10 mouse cellular contexts compared by ENCODE assay signal in genomic region chr1:84621308-84621707, GRCm38 (mm10).
DNase-seq lines count a peak whose midpoint lies in the region; ATAC-seq and TF ChIP-seq lines count a peak whose summit lies in the region.
"Had no signal": no experiment of that assay in that cellular context is flagged by ENCODE, and none has a peak within 500 bp of the region (broad histone marks: within the 10 kb centered on the region; RNA-seq: fewer than 3 reads in every experiment).

No protein-coding gene starts in this region.

- no peaks in the 10 kb centered on the region for H3K27me3 ChIP-seq in kidney, embryonic 14.5 days (ENCODE audit: control insufficient read depth, insufficient read depth, low read length)
- no peaks in the 10 kb centered on the region for H3K27me3 ChIP-seq in hindbrain, embryonic 15.5 days
- H3K27me3 ChIP-seq in midbrain, embryonic 14.5 days (ENCODE audit: control insufficient read depth, insufficient read depth, low read length), result no peaks in the 10 kb centered on the region
- H3K27me3 ChIP-seq in stomach, postnatal 0 days (ENCODE audit: control insufficient read depth, insufficient read depth, low read length), result no peaks in the 10 kb centered on the region
- no peaks in the 10 kb centered on the region for H3K27me3 ChIP-seq in thymus, adult 2 months (ENCODE audit: control insufficient read depth, insufficient read depth, low read length)
- H3K27me3 ChIP-seq: limb, embryonic 15.5 days; stomach, embryonic 15.5 days had no signal

- H3K4me3 ChIP-seq in kidney, embryonic 14.5 days (ENCODE audit: low read length), result no peak overlapping the region
- H3K4me3 ChIP-seq in hindbrain, embryonic 15.5 days, result no peak overlapping the region
- no peak overlapping the region for H3K4me3 ChIP-seq in midbrain, embryonic 14.5 days (replicated peaks; ENCODE audit: low read depth, low read length)
- no peak overlapping the region for H3K4me3 ChIP-seq in stomach, postnatal 0 days (ENCODE audit: low read depth, low read length)
- H3K4me3 ChIP-seq in thymus, adult 2 months (ENCODE audit: control insufficient read depth, insufficient read depth, low read length), result no peak overlapping the region
- H3K4me3 ChIP-seq: limb, embryonic 15.5 days; stomach, embryonic 15.5 days had no signal

- H3K36me3 ChIP-seq in kidney, embryonic 14.5 days (ENCODE audit: control insufficient read depth, insufficient read depth, low read length), result no peaks in the 10 kb centered on the region
- no peaks in the 10 kb centered on the region for H3K36me3 ChIP-seq in hindbrain, embryonic 15.5 days
- H3K36me3 ChIP-seq in midbrain, embryonic 14.5 days (ENCODE audit: control insufficient read depth, insufficient read depth, low read length), result no peaks in the 10 kb centered on the region
- no peaks in the 10 kb centered on the region for H3K36me3 ChIP-seq in stomach, postnatal 0 days (ENCODE audit: control insufficient read depth, insufficient read depth, low read length)
- no peaks in the 10 kb centered on the region for H3K36me3 ChIP-seq in thymus, adult 2 months (ENCODE audit: control insufficient read depth, insufficient read depth, low read length)
- H3K36me3 ChIP-seq: limb, embryonic 15.5 days; stomach, embryonic 15.5 days had no signal

- H3K4me2 ChIP-seq in kidney, embryonic 14.5 days (replicated peaks; ENCODE audit: low read depth, low read length), result no peak overlapping the region
- H3K4me2 ChIP-seq in hindbrain, embryonic 15.5 days, result peak overlapping the region; percentile 4; the same call in 1 of the 2 replicates
- 0 out of 2 replicates have a peak overlapping the region, but pooled peaks have one; percentile 13 for H3K4me2 ChIP-seq in midbrain, embryonic 14.5 days (ENCODE audit: low read length)
- no peak overlapping the region for H3K4me2 ChIP-seq in stomach, postnatal 0 days (replicated peaks; ENCODE audit: low read depth)
- H3K4me2 ChIP-seq: limb, embryonic 15.5 days; stomach, embryonic 15.5 days had no signal

- H3K27ac ChIP-seq in kidney, embryonic 14.5 days (ENCODE audit: low read depth, low read length), result no peak overlapping the region
- peak overlapping the region; percentile 79 for H3K27ac ChIP-seq in hindbrain, embryonic 15.5 days (replicated peaks)
- peak overlapping the region; percentile 74 for H3K27ac ChIP-seq in midbrain, embryonic 14.5 days (replicated peaks; ENCODE audit: low read depth, low read length)
- no peak overlapping the region for H3K27ac ChIP-seq in stomach, postnatal 0 days (replicated peaks)
- no peak overlapping the region for H3K27ac ChIP-seq in thymus, adult 2 months (ENCODE audit: control insufficient read depth, insufficient read depth, low read length)
- H3K27ac ChIP-seq: limb, embryonic 15.5 days; stomach, embryonic 15.5 days had no signal

- WGBS in kidney, embryonic 14.5 days, result 55% methylated on average over 3 of the region's 3 CpGs
- WGBS in hindbrain, embryonic 15.5 days, result 18% methylated on average over 3 of the region's 3 CpGs
- WGBS in midbrain, embryonic 14.5 days, result 10% methylated on average over 3 of the region's 3 CpGs
- WGBS in stomach, postnatal 0 days, result 63% methylated on average over 3 of the region's 3 CpGs
- 96% methylated on average over 3 of the region's 3 CpGs for WGBS in thymus, adult 2 months

- no peaks in the 10 kb centered on the region for H3K9me3 ChIP-seq in kidney, embryonic 14.5 days (ENCODE audit: control insufficient read depth, low read length)
- H3K9me3 ChIP-seq in hindbrain, embryonic 15.5 days, result no peaks in the 10 kb centered on the region
- no peaks in the 10 kb centered on the region for H3K9me3 ChIP-seq in midbrain, embryonic 14.5 days (ENCODE audit: control insufficient read depth, low read length)
- H3K9me3 ChIP-seq in stomach, postnatal 0 days (ENCODE audit: control insufficient read depth, low read length), result no peaks in the 10 kb centered on the region
- H3K9me3 ChIP-seq: limb, embryonic 15.5 days; stomach, embryonic 15.5 days had no signal

- no peak for TF ChIP-seq POLR2A in thymus, adult 2 months (IDR thresholded peaks at IDR 0.05; ENCODE audit: control insufficient read depth, extremely low read depth, insufficient read depth, low read length, poor library complexity)

- TF ChIP-seq EP300 in stomach, postnatal 0 days (optimal IDR thresholded peaks at IDR 0.05), result no peak

- TF ChIP-seq CTCF in stomach, postnatal 0 days (IDR thresholded peaks at IDR 0.05; ENCODE audit: low read depth), result no peak
- no peak for TF ChIP-seq CTCF in thymus, adult 2 months (IDR thresholded peaks at IDR 0.05; ENCODE audit: borderline replicate concordance, control insufficient read depth, extremely low read depth, insufficient read depth, low read length, poor library complexity)

- DNase-seq in kidney, adult 11 months, result no peak
- peak; percentile 69 for DNase-seq in embryo, embryonic 10 days (ENCODE audit: low spot score)
- peak; percentile 87 for DNase-seq in midbrain, embryonic 14.5 days
- DNase-seq in stomach, postnatal 0 days (ENCODE audit: low spot score), result peak; percentile 15
- no peak for DNase-seq in thymus, adult 2 months
- DNase-seq in lung, postnatal 4 days, result no peak

- peak; percentile 87 for ATAC-seq in kidney, embryonic 14.5 days (ENCODE audit: low FRiP score, low TSS enrichment)
- peak; percentile 89 for ATAC-seq in hindbrain, embryonic 15.5 days (ENCODE audit: low FRiP score, low read depth)
- peak; percentile 86 for ATAC-seq in midbrain, embryonic 14.5 days (ENCODE audit: low FRiP score, low TSS enrichment)
- no peak for ATAC-seq in stomach, postnatal 0 days (ENCODE audit: low FRiP score, low TSS enrichment)

- H3K9ac ChIP-seq in kidney, embryonic 14.5 days (ENCODE audit: low read depth, low read length), result no peak overlapping the region
- H3K9ac ChIP-seq in hindbrain, embryonic 15.5 days, result no peak overlapping the region
- no peak overlapping the region for H3K9ac ChIP-seq in midbrain, embryonic 14.5 days (replicated peaks; ENCODE audit: low read length)
- no peak overlapping the region for H3K9ac ChIP-seq in stomach, postnatal 0 days (ENCODE audit: low read length)
- H3K9ac ChIP-seq: limb, embryonic 15.5 days; stomach, embryonic 15.5 days had no signal

- no peaks in the 10 kb centered on the region for H3K4me1 ChIP-seq in kidney, embryonic 14.5 days (ENCODE audit: control insufficient read depth, insufficient read depth, low read length)
- peaks cover 50% of the 10 kb centered on the region for H3K4me1 ChIP-seq in hindbrain, embryonic 15.5 days (replicated peaks)
- H3K4me1 ChIP-seq in midbrain, embryonic 14.5 days (ENCODE audit: control insufficient read depth, insufficient read depth, low read length), result peaks cover 33% of the 10 kb centered on the region
- H3K4me1 ChIP-seq in stomach, postnatal 0 days (replicated peaks; ENCODE audit: control insufficient read depth, insufficient read depth), result no peaks in the 10 kb centered on the region
- no peaks in the 10 kb centered on the region for H3K4me1 ChIP-seq in thymus, adult 2 months (replicated peaks; ENCODE audit: control insufficient read depth, insufficient read depth, low read length)
- H3K4me1 ChIP-seq: limb, embryonic 15.5 days; stomach, embryonic 15.5 days had no signal

Comparison
In these comparisons a context has a peak if more than half of its experiments do, and no peak if none do; other contexts are left out.
1. H3K27ac ChIP-seq: peak in hindbrain, embryonic 15.5 days (single experiment) and midbrain, embryonic 14.5 days (single experiment); none in kidney, embryonic 14.5 days (single experiment), stomach, postnatal 0 days (single experiment) and thymus, adult 2 months (single experiment).
2. H3K4me2 ChIP-seq: peak in hindbrain, embryonic 15.5 days (single experiment) and midbrain, embryonic 14.5 days (single experiment); none in kidney, embryonic 14.5 days (single experiment) and stomach, postnatal 0 days (single experiment).
3. DNase-seq: peak in embryo, embryonic 10 days (single experiment), midbrain, embryonic 14.5 days (single experiment) and stomach, postnatal 0 days (single experiment); none in kidney, adult 11 months (single experiment), thymus, adult 2 months (single experiment) and lung, postnatal 4 days (0 of 2).